Mouse (Mus musculus): ENCODE data around the gene Spast.

DNA sequence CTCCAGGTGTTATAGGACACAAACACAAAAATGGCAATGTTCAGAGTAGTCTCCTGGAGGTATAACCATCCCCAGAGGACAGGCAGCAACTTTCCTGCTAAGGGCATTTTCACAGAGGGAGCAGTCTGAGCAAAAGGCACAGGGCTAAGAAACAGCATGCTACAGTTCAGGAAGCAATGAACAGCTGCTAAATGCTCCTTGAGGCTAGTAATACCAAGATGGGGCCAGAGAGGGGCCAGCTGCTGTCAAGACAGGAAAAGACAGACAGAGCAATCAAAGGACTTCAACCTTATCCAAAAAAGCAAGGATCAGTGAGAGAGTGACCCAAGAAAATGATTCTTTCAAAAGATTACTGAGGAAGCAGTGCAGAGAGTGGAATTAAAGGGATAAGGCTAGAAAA is 47.9 kb upstream of the Spast start:
- TF ChIP-seq CTCF (IDR thresholded peaks at IDR 0.05; ENCODE audit: borderline replicate concordance, extremely low read depth, insufficient read depth, insufficient read length) (no peak), POLR2A (IDR thresholded peaks at IDR 0.05; ENCODE audit: borderline replicate concordance, extremely low read depth, insufficient read depth, insufficient read length, poor library complexity, severe bottlenecking) (no peak)

Data from brain, embryonic 14.5 days (tissue).